Mouse (Mus musculus) midbrain, embryonic 10.5 days (tissue): ENCODE results near the gene Ddr1. TPM values are rescaled to one million over a fixed set of nuclear protein-coding genes. Genes with fewer than 3 reads are reported as not detected.

Experiments used
- DNase-seq: peaks from one replicate; pipeline ENCODE4 v3.0.0-alpha.2; 2017; ENCODE audit warnings: low spot score
- H3K27ac ChIP-seq: fragments of 300-500 bp; sonication (generic); replicated peaks from 2 replicates; pipeline ENCODE4 v1.5.1; 2016; ENCODE audit warnings: mild to moderate bottlenecking
- H3K27me3 ChIP-seq: fragments of 300-500 bp; sonication (generic); 2 replicates; pipeline ENCODE4 v1.6.1; 2016; ENCODE audit warnings: low read depth, mild to moderate bottlenecking; ENCODE audit not compliant: poor library complexity, severe bottlenecking
- H3K36me3 ChIP-seq: fragments of 300-500 bp; sonication (generic); 2 replicates; pipeline ENCODE4 v1.6.1; 2016; ENCODE audit warnings: mild to moderate bottlenecking, moderate library complexity
- H3K4me1 ChIP-seq: fragments of 300-500 bp; sonication (generic); 2 replicates; pipeline ENCODE4 v1.6.1; 2016
- H3K4me3 ChIP-seq: fragments of 300-500 bp; sonication (generic); 2 replicates; pipeline ENCODE4 v1.5.1; 2016; ENCODE audit warnings: mild to moderate bottlenecking, moderate library complexity
- H3K9me3 ChIP-seq: fragments of 300-500 bp; sonication (generic); replicated peaks from 2 replicates; pipeline ENCODE4 v1.6.1; 2016; ENCODE audit warnings: mild to moderate bottlenecking
- WGBS: fragments of 180-500 bp; shearing (Covaris S2); methylation state at CpG from one replicate; pipeline ENCODE4 v1.1.7; 2016; 5-methylcytosine and 5-hydroxymethylcytosine counted together
- polyA plus RNA-seq: library from polyadenylated mRNA; unstranded; fragments of >200 nt; fragmentation: Nextera tagmentation; extraction: Ambion mirVana; gene quantifications from 2 replicates; pipeline ENCODE4 v1.2.1, GENCODE M21; 2016

Gene Ddr1
- polyA plus RNA-seq, 1 experiment from 2014 or later, result 142 TPM

DNA sequence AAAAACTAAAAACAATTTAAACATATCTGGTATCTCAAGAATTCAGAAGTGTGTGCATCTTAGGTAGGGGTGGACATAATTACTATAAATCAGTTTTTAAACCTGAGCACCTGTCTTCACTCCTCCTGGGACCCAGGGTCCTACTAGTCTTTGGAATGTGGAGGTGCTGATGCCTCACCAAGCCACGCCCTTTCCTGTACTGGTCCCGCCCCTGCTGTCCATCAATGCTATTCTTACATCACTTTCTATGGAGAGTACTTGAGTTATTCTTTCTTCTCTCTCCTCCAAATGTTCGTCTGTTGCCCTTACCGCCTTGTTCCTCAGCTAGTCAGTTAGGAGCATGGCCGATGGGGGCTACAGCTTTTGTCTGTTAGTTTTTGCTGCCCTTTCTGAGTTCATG, 68.1 kb downstream of the Ddr1 start:
- peaks cover 15% of the 10 kb centered on the region for H3K4me1 ChIP-seq
- no peak overlapping the region for H3K4me3 ChIP-seq
- no peaks in the 10 kb centered on the region for H3K9me3 ChIP-seq
- H3K36me3 ChIP-seq, result no peaks in the 10 kb centered on the region
- no peak overlapping the region for H3K27ac ChIP-seq
- 39% methylated on average over 5 of the region's 5 CpGs for WGBS
- peaks cover 10% of the 10 kb centered on the region for H3K27me3 ChIP-seq
- DNase-seq, result no peak

DNA sequence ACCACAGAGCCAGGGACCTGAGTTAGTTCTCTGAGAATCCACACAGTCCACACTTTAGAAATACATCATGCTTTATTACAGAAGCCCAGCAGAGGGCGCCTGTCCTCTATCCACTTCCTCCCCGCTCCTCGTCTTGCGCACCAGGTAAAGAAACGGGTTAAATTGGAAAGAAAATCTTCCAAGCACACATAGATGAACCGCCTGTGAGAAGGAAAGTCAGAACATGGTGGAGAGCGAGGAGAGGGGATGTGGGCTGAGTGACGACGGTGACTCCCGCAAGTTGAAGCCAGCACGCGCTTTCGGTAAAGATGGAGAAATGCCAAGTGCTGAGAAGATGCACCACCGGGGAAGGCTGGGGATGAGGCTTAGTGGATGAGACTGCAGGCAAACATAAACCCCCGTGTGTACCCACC, 68.7 kb downstream of the Ddr1 start:
- Histone ChIP-seq H3K36me3 (no peaks in the 10 kb centered on the region), H3K27me3 (peaks cover 10% of the 10 kb centered on the region), H3K4me3 (peak overlapping the region; percentile 49), H3K27ac (no peak overlapping the region), H3K4me1 (peaks cover 15% of the 10 kb centered on the region), H3K9me3 (no peaks in the 10 kb centered on the region)
- DNase-seq, result peak; percentile 78
- 3% methylated on average over 15 of the region's 15 CpGs for WGBS

DNA sequence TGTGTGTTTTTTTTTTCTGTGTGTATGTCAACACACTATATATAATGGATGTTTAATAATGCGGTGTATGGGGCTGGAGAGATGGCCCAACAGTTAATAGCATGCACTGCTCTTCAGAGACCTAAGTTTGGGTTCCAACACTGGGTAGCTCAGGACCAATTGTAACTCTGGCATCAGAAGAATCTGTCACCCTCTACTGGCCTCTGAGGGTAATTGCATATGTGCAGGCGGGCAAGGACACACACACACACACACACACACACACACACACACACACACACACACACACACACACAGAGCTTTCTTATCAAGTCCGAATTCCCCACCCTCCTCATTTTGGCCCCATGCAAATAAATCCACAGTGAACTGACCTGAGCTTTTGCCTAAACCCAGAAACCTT, 69.2 kb downstream of the Ddr1 start:
- no peak for DNase-seq
- Histone ChIP-seq H3K9me3 (no peaks in the 10 kb centered on the region), H3K36me3 (no peaks in the 10 kb centered on the region), H3K4me3 (no peak overlapping the region), H3K27ac (no peak overlapping the region), H3K27me3 (peaks cover 10% of the 10 kb centered on the region), H3K4me1 (peaks cover 15% of the 10 kb centered on the region)
- WGBS, result 72% methylated on average over 3 of the region's 3 CpGs

DNA sequence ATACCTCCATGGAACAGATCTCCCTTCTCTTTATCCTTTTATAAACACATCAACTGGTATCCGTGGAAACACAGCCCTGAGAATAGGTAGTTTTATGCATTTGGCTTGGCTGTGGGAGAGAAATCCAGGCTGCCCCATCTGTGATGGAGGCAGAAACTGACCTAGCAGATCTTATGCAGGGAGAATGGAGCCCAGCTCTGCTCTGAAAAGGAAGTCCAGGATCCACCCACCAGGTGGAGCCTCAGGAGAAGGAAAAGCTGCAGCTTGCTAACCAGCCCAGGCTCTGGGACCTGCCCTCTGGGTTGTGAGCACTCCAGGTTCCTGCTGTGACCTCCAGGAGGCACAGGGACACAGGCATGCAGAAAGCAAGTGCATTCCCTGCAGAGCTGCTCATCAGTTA, 70.4 kb downstream of the Ddr1 start:
- Histone ChIP-seq H3K4me3 (no peak overlapping the region), H3K27ac (no peak overlapping the region), H3K9me3 (no peaks in the 10 kb centered on the region), H3K27me3 (peaks cover 10% of the 10 kb centered on the region), H3K36me3 (no peaks in the 10 kb centered on the region), H3K4me1 (peaks cover 15% of the 10 kb centered on the region)
- 20% methylated on average over 1 of the region's 1 CpGs for WGBS
- DNase-seq, result peak; percentile 32

Other genes with a start within 250 kb of the Ddr1 start
- 0.22 and 0.27 TPM in 2 replicates for gene H2-Q10, start 234.5 kb downstream of the Ddr1 start, polyA plus RNA-seq
- 0.10 TPM in 1 of 2 replicates, not detected in the other for gene Pou5f1, start 198.6 kb downstream of the Ddr1 start, polyA plus RNA-seq
- gene Tcf19, start 187.8 kb downstream of the Ddr1 start, polyA plus RNA-seq, result 56.7 and 58.8 TPM in 2 replicates
- gene Cchcr1, start 187.5 kb downstream of the Ddr1 start, polyA plus RNA-seq, result 23.4 and 23.6 TPM in 2 replicates
- gene Psors1c2, start 171.4 kb downstream of the Ddr1 start, polyA plus RNA-seq, result 1.4 and 2.0 TPM in 2 replicates
- gene Cdsn, start 152.5 kb downstream of the Ddr1 start, polyA plus RNA-seq, result 0.07 and 0.10 TPM in 2 replicates
- not detected in 2 replicates for gene 2300002M23Rik, start 137.2 kb downstream of the Ddr1 start, polyA plus RNA-seq
- not detected in 2 replicates for gene Sfta2, start 103.1 kb downstream of the Ddr1 start, polyA plus RNA-seq
- gene Gm9573, start 78.0 kb downstream of the Ddr1 start, polyA plus RNA-seq, result not detected in 2 replicates
- gene Mucl3, start 60.9 kb downstream of the Ddr1 start, polyA plus RNA-seq, result 0.17 and 0.22 TPM in 2 replicates
- gene Vars2, start 37.0 kb downstream of the Ddr1 start, polyA plus RNA-seq, result 19.3 and 20.6 TPM in 2 replicates
- gene Gtf2h4, start 30.9 kb downstream of the Ddr1 start, polyA plus RNA-seq, result 50.1 and 52.3 TPM in 2 replicates
- gene Ier3, start 117.1 kb upstream of the Ddr1 start, polyA plus RNA-seq, result 3.0 and 3.7 TPM in 2 replicates
- 54.8 and 59.3 TPM in 2 replicates for gene Flot1, start 118.6 kb upstream of the Ddr1 start, polyA plus RNA-seq
- gene Tubb5, start 133.7 kb upstream of the Ddr1 start, polyA plus RNA-seq, result 1,574 and 1,617 TPM in 2 replicates
- gene Mdc1, start 136.9 kb upstream of the Ddr1 start, polyA plus RNA-seq, result 21.1 and 21.7 TPM in 2 replicates
- gene Nrm, start 156.7 kb upstream of the Ddr1 start, polyA plus RNA-seq, result 80.0 and 84.5 TPM in 2 replicates
- gene Ppp1r18, start 161.0 kb upstream of the Ddr1 start, polyA plus RNA-seq, result 21.8 and 27.6 TPM in 2 replicates
- gene Dhx16, start 175.2 kb upstream of the Ddr1 start, polyA plus RNA-seq, result 51.6 and 54.3 TPM in 2 replicates
- gene 2310061I04Rik, start 192.8 kb upstream of the Ddr1 start, polyA plus RNA-seq, result 29.0 and 29.6 TPM in 2 replicates
- gene Atat1, start 205.5 kb upstream of the Ddr1 start, polyA plus RNA-seq, result 124 and 178 TPM in 2 replicates
- 72.2 and 92.6 TPM in 2 replicates for gene Mrps18b, start 211.8 kb upstream of the Ddr1 start, polyA plus RNA-seq
- 58.8 and 63.3 TPM in 2 replicates for gene Ppp1r10, start 211.8 kb upstream of the Ddr1 start, polyA plus RNA-seq